Mouse (Mus musculus) C2C12 (cell line): Measurements from ENCODE around the gene Tubb4a.

Source experiments
- CEBPB ChIP-seq: IDR thresholded peaks from one replicate; pipeline ENCODE4 v1.6.1; 2011; ENCODE audit warnings: low read depth, mild to moderate bottlenecking, control low read depth, moderate library complexity
- CTCF ChIP-seq: IDR thresholded peaks from one replicate; pipeline ENCODE4 v1.5.1; 2011; ENCODE audit not compliant: control insufficient read depth, insufficient read depth, insufficient read length
- MAX ChIP-seq: IDR thresholded peaks from one replicate; pipeline ENCODE4 v1.6.1; 2011; ENCODE audit warnings: mild to moderate bottlenecking, control low read depth
- MYOG ChIP-seq: IDR thresholded peaks from one replicate; pipeline ENCODE4 v1.6.1; 2011; ENCODE audit not compliant: control insufficient read depth, insufficient read length; ENCODE audit errors: extremely low read depth
- USF1 ChIP-seq: IDR thresholded peaks from one replicate; pipeline ENCODE4 v1.6.1; 2011; ENCODE audit warnings: low read depth, mild to moderate bottlenecking, control low read depth, moderate library complexity

DNA sequence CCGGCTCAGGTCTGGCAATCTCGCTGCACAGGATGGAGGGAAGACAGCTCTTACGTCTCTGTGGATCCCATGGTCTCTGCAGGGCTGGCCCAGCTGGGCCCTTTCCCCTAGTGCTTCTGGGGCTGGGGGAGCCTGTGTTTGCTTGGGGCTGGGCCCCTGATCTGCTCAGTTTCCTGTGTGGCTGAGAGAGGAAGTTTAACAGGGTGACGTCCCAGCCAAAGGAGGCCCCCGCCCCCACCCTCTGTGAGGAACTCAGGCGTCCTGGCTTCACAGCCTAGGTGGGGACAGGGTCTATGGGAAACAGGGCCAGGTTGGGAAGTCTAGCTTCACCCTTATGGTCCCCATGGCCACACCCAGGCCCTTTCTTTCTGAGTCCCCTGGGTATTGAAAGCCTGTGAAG, 9.2 kb downstream of the Tubb4a start, which contains the start of gene Dennd1c:
- no peak for TF ChIP-seq CTCF
- no peak for TF ChIP-seq USF1
- TF ChIP-seq MYOG: no peak
- TF ChIP-seq MAX: no peak
- TF ChIP-seq CEBPB: no peak
